Mouse (Mus musculus) spleen, adult 10 weeks (tissue): ENCODE results near the gene Ormdl1. TPM values are rescaled to one million over a fixed set of nuclear protein-coding genes. Genes with fewer than 3 reads are reported as not detected.

Experiments used
- polyA plus RNA-seq: library from polyadenylated mRNA; stranded (reverse); fragments of 350-450 nt; fragmentation: Illumina TruSeq; extraction: RNeasy Lipid Tissue Mini Kit (QIAGEN cat#74804); gene quantifications from one replicate; pipeline ENCODE4 v1.2.3, GENCODE M21; 2015; ENCODE audit warnings: low replicate concordance; ENCODE audit not compliant: insufficient read depth

Gene Ormdl1
- 51.6 TPM for polyA plus RNA-seq

DNA sequence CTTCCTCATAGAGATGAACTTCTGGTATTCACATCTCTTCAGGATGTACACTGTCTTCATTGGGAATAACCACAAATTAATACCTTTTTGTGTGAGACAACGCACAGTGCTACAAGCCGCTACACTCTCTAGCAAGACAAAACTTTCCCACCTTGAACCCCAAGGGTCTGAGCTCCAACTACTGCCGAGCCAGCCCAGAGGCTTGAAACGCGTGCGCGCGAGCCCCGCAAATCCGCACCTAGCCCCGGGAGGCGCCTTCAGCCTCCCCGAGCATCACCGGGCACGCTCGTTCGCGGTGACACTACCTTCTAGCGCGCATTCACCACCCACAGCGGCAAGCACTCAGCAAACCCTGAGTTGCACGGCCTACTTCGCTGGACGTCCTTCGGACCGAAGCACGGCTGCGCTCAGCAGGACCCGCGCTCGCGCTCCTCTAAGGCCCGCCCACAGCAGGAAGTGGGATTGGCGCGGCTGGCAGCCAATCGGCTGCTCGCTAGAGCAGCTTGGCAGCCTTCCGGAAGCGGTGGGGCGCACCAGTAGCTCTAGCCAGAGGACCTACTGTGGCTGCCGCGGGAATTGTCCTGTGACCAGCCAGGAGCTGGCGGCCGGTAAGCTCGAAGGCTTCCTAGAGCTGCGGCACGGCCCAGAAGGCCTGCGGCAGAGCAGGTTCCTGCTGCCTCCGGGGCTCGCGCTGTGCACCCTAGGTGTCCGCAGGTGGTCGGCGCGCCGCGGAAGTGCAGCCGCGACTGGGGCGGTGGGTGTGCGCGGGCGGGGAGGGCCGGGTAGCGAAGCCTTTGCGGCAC is at the start of gene Ormdl1, which contains the start of the genes Pms1 and Gm28778:
Gene Ormdl1, plus strand, starts transcription at position 515 of the 803 bp plus-strand sequence.
Gene Pms1, minus strand, starts transcription at position 438 of the 803 bp plus-strand sequence.
Gene Gm28778, plus strand, starts transcription at position 531 of the 803 bp plus-strand sequence.

DNA sequence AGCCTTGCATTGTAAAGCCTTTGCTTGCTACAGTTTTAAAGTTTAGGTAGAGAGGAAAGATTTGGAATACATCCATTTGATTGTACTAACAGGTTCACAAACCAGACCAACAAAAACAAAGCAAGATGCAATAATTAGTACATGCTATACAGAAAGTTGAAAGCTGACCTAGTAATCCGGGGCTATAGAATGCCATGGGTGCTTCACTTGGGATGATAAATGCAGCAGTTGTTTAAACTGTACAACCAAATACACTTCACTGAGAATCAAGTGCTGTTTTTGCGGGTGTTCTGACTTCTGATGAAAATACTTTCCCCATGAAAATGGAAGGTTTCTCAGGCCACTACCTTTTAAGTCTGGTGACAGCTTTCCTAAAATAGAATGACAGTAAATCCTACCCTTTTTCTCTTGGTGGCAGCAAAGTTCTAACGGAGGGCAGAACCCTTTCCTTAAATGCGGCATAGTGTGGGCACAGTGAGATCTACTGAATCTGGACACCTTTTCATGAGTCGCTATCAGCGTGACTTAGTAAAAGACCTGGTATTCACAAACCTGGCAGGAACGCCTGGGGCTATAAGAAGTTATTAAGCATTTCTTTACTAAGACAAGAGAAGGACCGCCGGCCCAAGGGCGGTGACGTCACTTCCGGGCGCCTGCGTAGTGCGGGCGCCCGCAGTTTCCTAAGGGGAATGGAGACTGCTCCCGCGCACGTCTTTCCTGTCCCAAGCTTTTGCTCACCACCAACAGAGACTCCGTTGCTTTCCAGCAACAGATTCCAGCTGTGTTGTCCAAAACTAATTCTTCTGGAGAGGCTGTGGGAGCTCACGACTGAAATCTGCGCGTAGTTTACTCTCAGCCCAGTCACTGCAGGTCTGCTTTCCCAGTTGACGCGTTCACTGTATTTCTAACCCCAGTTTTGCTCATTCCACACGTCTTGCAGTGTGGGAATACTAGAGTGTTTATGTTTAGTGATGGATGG is 16.4 kb downstream of the Ormdl1 start, which contains the start of gene Osgepl1:
Gene Osgepl1, plus strand, starts transcription at position 636 of the 979 bp plus-strand sequence.

DNA sequence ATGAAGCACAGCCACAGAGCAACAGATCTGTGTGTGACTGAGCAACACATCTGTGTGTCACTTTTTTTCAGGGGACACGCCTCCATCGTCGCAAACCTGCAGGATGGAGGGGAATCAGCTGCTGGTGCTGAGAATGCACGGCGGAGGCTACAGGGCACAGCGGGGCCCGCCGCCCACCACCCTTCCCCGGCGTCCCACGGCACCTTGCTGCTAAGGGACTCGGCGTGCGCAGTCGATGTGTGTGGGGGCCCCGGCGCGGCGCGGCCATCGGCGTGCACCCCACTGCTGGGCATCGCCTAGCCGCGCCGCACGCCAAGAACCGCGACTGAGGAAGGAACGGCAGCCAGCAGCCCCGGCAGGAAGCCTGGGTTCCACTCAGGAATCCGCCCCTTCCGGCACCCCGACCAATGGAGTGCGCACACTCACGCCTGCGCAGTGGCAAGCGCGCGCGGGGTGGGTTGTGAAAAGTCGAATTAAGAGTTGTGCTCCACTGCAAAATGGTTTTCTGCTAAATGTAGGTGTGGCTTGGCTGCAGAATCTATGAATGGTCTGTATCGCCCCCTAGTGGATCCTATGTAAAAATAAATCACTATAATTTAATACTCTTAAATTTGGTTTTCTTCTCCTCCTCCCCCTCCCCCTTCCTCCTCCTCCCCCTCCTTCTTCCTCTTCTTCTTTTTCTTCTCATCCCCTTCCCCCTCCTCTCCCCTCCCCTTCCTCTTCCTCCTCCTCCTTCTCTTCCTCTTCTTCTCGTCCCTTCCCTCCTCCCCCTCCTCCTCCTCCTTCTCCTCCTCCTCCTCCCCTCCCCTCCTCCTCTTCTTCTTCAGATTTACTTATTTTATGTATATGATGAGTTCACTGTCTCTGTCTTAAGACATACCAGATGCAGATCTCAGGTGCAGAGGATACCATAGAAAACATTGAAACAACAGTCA is 55.7 kb downstream of the Ormdl1 start, which contains the start of the genes Asdurf, Gm28551 and Asnsd1:
Gene Asdurf, minus strand, starts transcription at position 293 of the 935 bp plus-strand sequence.
Gene Gm28551, minus strand, starts transcription at position 341 of the 935 bp plus-strand sequence.
Gene Asnsd1, minus strand, starts transcription at position 426 of the 935 bp plus-strand sequence.

Other genes starting within 250 kb of the Ormdl1 start
- not detected for gene Mstn, start 235.5 kb upstream of the Ormdl1 start, polyA plus RNA-seq
- not detected for gene 1700019A02Rik, start 109.5 kb upstream of the Ormdl1 start, polyA plus RNA-seq
- gene Pms1, start 77 bp upstream of the Ormdl1 start, polyA plus RNA-seq, result 11.6 TPM
- not detected for gene Gm28778, start within 50 bp of the Ormdl1 start, polyA plus RNA-seq
- gene Osgepl1, start 16.5 kb downstream of the Ormdl1 start, polyA plus RNA-seq, result 24.2 TPM
- gene Asdurf, start 55.5 kb downstream of the Ormdl1 start, polyA plus RNA-seq, result 10.3 TPM
- 0.28 TPM for gene Gm28551, start 55.6 kb downstream of the Ormdl1 start, polyA plus RNA-seq
- 115 TPM for gene Asnsd1, start 55.7 kb downstream of the Ormdl1 start, polyA plus RNA-seq